Mouse (Mus musculus) CH12.LX (cell line): ENCODE results near the gene Fads1.

ENCODE experiments used
- CHD2 ChIP-seq: IDR thresholded peaks from 2 replicates; pipeline ENCODE4 v1.6.1; 2011; ENCODE audit warnings: low read length, improper control_type of control experiment
- CTCF ChIP-seq, 2 experiments: IDR thresholded peaks in 1 of 2; conservative IDR thresholded peaks in 1 of 2; 2 replicates each; pipeline ENCODE4 v1.5.1; 2011 to 2012; ENCODE audit warnings: low read depth in 2 of 2, low read length in 2 of 2, improper control_type of control experiment in 1 of 2, inconsistent platforms in 1 of 2, mild to moderate bottlenecking in 1 of 2, moderate library complexity in 1 of 2
- ELF1 ChIP-seq: IDR thresholded peaks from 2 replicates; pipeline ENCODE4 v1.6.1; 2014; ENCODE audit warnings: low read depth, mild to moderate bottlenecking, inconsistent platforms, low read length, improper control_type of control experiment
- GABPA ChIP-seq: IDR thresholded peaks from 2 replicates; pipeline ENCODE4 v1.6.1; 2012; ENCODE audit warnings: low read depth, low read length, improper control_type of control experiment, inconsistent platforms; ENCODE audit not compliant: insufficient replicate concordance

DNA sequence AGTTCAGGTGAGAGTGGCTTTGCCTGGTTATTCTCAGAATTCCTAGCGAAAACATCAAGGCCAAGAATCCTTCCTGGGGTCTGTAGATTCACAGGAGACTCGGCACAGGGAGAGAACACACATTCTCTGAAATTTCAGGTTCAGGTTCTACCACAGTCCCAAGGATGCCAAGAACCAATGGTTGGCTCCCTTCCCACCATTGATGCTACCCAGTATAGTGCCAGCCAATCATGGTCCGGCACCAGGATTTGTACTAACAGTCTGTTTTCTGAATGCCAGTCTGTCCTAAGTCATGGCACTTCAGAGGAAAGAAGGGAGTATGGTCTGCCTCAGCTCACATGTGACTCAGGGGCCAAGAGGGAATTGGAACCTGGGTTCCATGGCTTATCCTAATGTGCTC, 3.2 kb downstream of the Fads1 start:
- TF ChIP-seq ELF1: no peak
- no peak for TF ChIP-seq CHD2
- TF ChIP-seq CTCF (conservative IDR thresholded peaks at IDR 0.05 in 1 of 2, IDR thresholded peaks at IDR 0.05 in 1 of 2; ENCODE audit: low read depth in 2 of 2, low read length in 2 of 2): no peak
- no peak for TF ChIP-seq GABPA
